Mouse (Mus musculus): ENCODE results near the gene Snx22.

GRCm38 (mm10) chr9:66052731-66053130, 16.8 kb downstream of the Snx22 start:
- TF ChIP-seq GATA1 (IDR thresholded peaks at IDR 0.05; ENCODE audit: borderline replicate concordance, low read length) (no peak), FLI1 (IDR thresholded peaks at IDR 0.05; ENCODE audit: low read length) (no peak)

Measured in megakaryocyte, embryonic 14.5 days (primary cell).